Mouse (Mus musculus): ENCODE results near the gene Prtn3. TPM values are rescaled to one million over a fixed set of nuclear protein-coding genes. Genes with fewer than 3 reads are reported as not detected.

The Prtn3 gene
- total and polyA plus RNA-seq, 3 experiments: 0.30 to 0.39 TPM; not detected in 1

DNA sequence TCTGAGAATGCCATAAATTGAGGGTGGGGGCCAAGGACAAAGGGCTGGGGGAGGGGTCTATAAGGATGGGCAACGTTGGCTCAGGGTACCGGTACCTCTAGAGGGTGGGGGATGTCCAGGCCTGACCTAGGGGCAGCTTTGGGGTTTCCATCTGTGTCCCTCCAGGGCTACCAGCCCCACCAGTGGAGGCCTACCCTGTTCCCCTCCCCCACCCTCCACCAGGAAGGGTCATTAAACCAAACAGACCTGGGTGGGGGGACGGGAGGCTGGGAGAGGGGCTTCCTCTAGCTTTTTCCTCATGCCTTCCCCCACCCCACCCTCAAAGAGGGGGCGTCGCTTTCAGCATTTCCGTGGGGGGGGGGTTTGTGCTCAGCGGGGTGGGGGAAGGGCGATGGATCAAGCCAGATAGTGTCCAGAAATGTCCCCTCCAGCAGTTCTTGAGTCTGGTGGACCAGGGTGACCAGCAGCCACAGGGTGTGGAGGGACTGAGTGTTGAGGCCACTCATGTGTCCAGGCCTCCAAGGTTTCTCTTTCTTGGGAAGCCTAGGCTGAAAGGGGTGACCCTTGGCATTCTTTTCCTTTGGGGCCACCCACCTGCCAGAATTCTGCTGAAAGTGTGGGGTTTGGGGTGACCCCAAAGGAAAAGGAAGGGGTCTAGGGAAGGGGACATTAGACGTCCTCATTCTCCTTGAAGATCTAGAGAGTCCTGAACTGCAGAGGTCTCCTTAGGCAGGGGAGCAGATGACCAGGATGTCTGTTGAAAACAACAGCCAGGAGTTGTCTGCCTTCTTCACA is 54.8 kb downstream of the Prtn3 start:
- Histone ChIP-seq H3K27me3 (replicated peaks) (no peaks in the 10 kb centered on the region), H3K4me1 (ENCODE audit: control insufficient read depth in 1 of 2, insufficient read depth in 2 of 2) (peaks cover 20 to 66% of the 10 kb centered on the region in 2 experiments), H3K27ac (ENCODE audit: insufficient read depth, low read depth) (peak overlapping the region; percentile 65), H3K9ac (ENCODE audit: insufficient read depth, low read depth) (peak overlapping the region; percentile 98), H3K79me2 (replicated peaks; ENCODE audit: control insufficient read depth, extremely low read depth, insufficient read depth, poor library complexity, severe bottlenecking) (peaks cover 72% of the 10 kb centered on the region), H3K4me2 (ENCODE audit: insufficient read depth, low read depth, poor library complexity, severe bottlenecking) (peak overlapping the region; percentile 78), H3K36me3 (replicated peaks in 1 of 2; ENCODE audit: control insufficient read depth in 1 of 2, insufficient read depth in 1 of 2, low read length in 1 of 2) (peaks cover 35 to 44% of the 10 kb centered on the region in 2 experiments), H3K9me3 (replicated peaks; ENCODE audit: low read length) (no peaks in the 10 kb centered on the region), H3K4me3 (replicated peaks in 1 of 3; ENCODE audit: low read depth in 2 of 3, low read length in 2 of 3, poor library complexity in 1 of 3) (peak overlapping the region; percentile 72 to 96 (median 91))
- DNase-seq (ENCODE audit: extremely low read depth): no peak
- no peak for TF ChIP-seq CTCF (conservative IDR thresholded peaks at IDR 0.05 in 1 of 2, IDR thresholded peaks at IDR 0.05 in 1 of 2; ENCODE audit: low read depth in 2 of 2, low read length in 2 of 2)
- TF ChIP-seq UBTF (IDR thresholded peaks at IDR 0.05; ENCODE audit: low read depth, low read length): no peak
- no peak for TF ChIP-seq E2F4 (IDR thresholded peaks at IDR 0.05; ENCODE audit: insufficient replicate concordance, low read depth, low read length)
- TF ChIP-seq EP300 (IDR thresholded peaks at IDR 0.05; ENCODE audit: low read length): no peak
- no peak for TF ChIP-seq MEF2A (IDR thresholded peaks at IDR 0.05; ENCODE audit: borderline replicate concordance, low read depth, low read length)
- TF ChIP-seq ELF1 (IDR thresholded peaks at IDR 0.05; ENCODE audit: low read depth, low read length): no peak
- TF ChIP-seq MAZ (IDR thresholded peaks at IDR 0.05; ENCODE audit: low read depth, low read length): 0 out of 2 replicates have a peak, but pooled peaks have one; percentile 33
- TF ChIP-seq JUN (IDR thresholded peaks at IDR 0.05; ENCODE audit: insufficient read depth, low read depth, low read length): no peak
- no peak for TF ChIP-seq NRF1 (IDR thresholded peaks at IDR 0.05; ENCODE audit: low read depth, low read length)
- 0 out of 2 replicates have a peak, but pooled peaks have one; percentile 24 for TF ChIP-seq ZMIZ1 (IDR thresholded peaks at IDR 0.05; ENCODE audit: low read depth, low read length)
- 0 out of 2 replicates have a peak, but pooled peaks have one; percentile 36 for TF ChIP-seq POLR2A (IDR thresholded peaks at IDR 0.05; ENCODE audit: low read depth, low read length)
- no peak; the same call in 1 of the 2 replicates for TF ChIP-seq CHD1 (IDR thresholded peaks at IDR 0.05; ENCODE audit: low read depth, low read length)
- TF ChIP-seq POLR2AphosphoS2 (IDR thresholded peaks at IDR 0.05; ENCODE audit: low read depth, low read length): no peak
- no peak for TF ChIP-seq TBP (conservative IDR thresholded peaks at IDR 0.05; ENCODE audit: low read depth, low read length)
- no peak for TF ChIP-seq TCF12 (IDR thresholded peaks at IDR 0.05; ENCODE audit: low read depth, low read length)
- no peak for TF ChIP-seq JUND (conservative IDR thresholded peaks at IDR 0.05; ENCODE audit: low read depth, low read length)
- TF ChIP-seq BHLHE40 (IDR thresholded peaks at IDR 0.05; ENCODE audit: low read depth, low read length): no peak
- TF ChIP-seq KAT2A (IDR thresholded peaks at IDR 0.05; ENCODE audit: insufficient replicate concordance, low read length): no peak
- TF ChIP-seq MAFK (IDR thresholded peaks at IDR 0.05; ENCODE audit: insufficient replicate concordance, low read length): no peak
- no peak for TF ChIP-seq RCOR1 (conservative IDR thresholded peaks at IDR 0.05; ENCODE audit: low read depth, low read length)
- TF ChIP-seq SIN3A (IDR thresholded peaks at IDR 0.05; ENCODE audit: low read length): peak; percentile 42; the same call in 1 of the 2 replicates
- TF ChIP-seq CHD2 (IDR thresholded peaks at IDR 0.05; ENCODE audit: low read length): peak; percentile 90
- no peak for TF ChIP-seq USF1 (IDR thresholded peaks at IDR 0.05; ENCODE audit: low read depth, low read length)
- TF ChIP-seq MXI1 (IDR thresholded peaks at IDR 0.05; ENCODE audit: low read depth, low read length): no peak
- no peak for TF ChIP-seq ZC3H11A (IDR thresholded peaks at IDR 0.05; ENCODE audit: low read depth, low read length)
- TF ChIP-seq ETS1 (conservative IDR thresholded peaks at IDR 0.05; ENCODE audit: low read depth, low read length): no peak
- TF ChIP-seq SMC3 (IDR thresholded peaks at IDR 0.05; ENCODE audit: low read depth, low read length): no peak
- in situ Hi-C loops (cut with MboI; ENCODE audit: low pct_ligation_motif_present, low pct_unique_long_range_greater_than_20kb, low sequenced_read_pairs) (loop anchor here (5.0 kb wide), 2 partner anchors 33 to 37 kb away; partner anchors contain the start of genes Cfd and Wdr18), dilution Hi-C loops (cut with MboI; ENCODE audit: extremely low pct_ligation_motif_present, extremely low pct_unique_long_range_greater_than_20kb, low sequenced_read_pairs) (no loop called here)
